ENCODE assay signal across 8 mouse cellular contexts in the genomic region with DNA sequence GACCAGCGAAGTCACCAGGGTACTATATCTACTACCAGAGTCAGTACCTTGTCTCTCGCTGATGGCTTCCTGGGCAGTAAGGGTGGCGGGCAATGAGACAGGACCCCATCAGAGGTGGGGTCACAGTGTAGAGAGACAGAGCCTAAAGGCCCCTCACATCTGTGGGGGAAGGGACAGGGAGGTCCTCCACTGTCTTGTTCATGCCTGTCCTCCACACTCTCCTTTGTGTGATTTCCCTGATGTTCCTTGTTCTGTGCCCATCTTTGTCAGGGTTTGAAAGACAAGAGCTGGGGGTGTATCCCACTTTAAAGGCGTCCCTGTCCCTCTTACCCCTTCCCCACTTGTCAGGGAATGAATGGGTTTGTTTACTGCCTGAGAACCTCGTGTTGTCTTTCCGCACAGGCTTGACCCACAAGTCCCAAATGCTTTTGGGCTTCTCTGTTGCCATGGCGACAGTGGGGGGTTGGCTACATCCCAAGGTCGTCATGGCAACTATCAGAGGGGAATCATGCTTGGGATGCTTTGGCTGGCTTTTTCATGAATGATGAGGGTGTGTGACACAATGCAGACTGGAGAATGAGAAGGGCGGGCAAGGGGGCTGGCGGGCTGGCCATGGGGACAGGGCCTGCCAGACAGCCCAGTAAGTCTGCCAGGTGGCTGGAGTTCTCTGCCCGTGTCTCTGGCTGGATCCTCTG. TPM values are rescaled to one million over a fixed set of nuclear protein-coding genes. Genes with fewer than 3 reads are reported as not detected.
DNase-seq lines count a peak whose midpoint lies in the region; ATAC-seq and TF ChIP-seq lines count a peak whose summit lies in the region.

No protein-coding gene starts in this region.

- H3K9me3 ChIP-seq in hindbrain, postnatal 0 days (ENCODE audit: low read length) = no peaks in the 10 kb centered on the region

- ATAC-seq in hindbrain, postnatal 0 days = peak; percentile 90
- ATAC-seq in erythroid progenitor cell, adult 5-6 weeks (replicated peaks; ENCODE audit: low FRiP score, poor library complexity, severe bottlenecking) = no peak

- intact Hi-C loops in left cerebral cortex, adult 2 months (cut with DNase I) = no loop called here

- 13% methylated on average over 11 of the region's 11 CpGs for WGBS in hindbrain, postnatal 0 days

- H3K36me3 ChIP-seq in hindbrain, postnatal 0 days (ENCODE audit: insufficient read depth, low read length) = peaks cover 16% of the 10 kb centered on the region; the same call in 1 of the 2 replicates

- peaks cover 9% of the 10 kb centered on the region for H3K4me1 ChIP-seq in cortical plate, adult 2 months (ENCODE audit: control insufficient read depth, insufficient read depth, low read length)
- H3K4me1 ChIP-seq in hindbrain, postnatal 0 days (ENCODE audit: insufficient read depth, low read length) = peaks cover 28% of the 10 kb centered on the region

- H3K4me2 ChIP-seq in hindbrain, postnatal 0 days (ENCODE audit: low read depth, low read length) = peak overlapping the region; percentile 58

- no peaks in the 10 kb centered on the region for H3K27me3 ChIP-seq in hindbrain, postnatal 0 days (ENCODE audit: insufficient read depth, low read length)

- no peak for TF ChIP-seq CTCF in cortical plate, adult 2 months (IDR thresholded peaks at IDR 0.05; ENCODE audit: extremely low read depth, insufficient read depth, low read length)
- no peak for TF ChIP-seq CTCF in hindbrain, postnatal 0 days (IDR thresholded peaks at IDR 0.05; ENCODE audit: low read depth)
- no peak for TF ChIP-seq CTCF in left cerebral cortex, adult 2 months (IDR thresholded peaks at IDR 0.05)

- DNase-seq in adipocyte (ENCODE audit: low spot score) = peak; percentile 54
- peak; percentile 78 to 83 for DNase-seq in gastrocnemius, adult 8-10 months (ENCODE audit: low spot score in 2 of 2)
- DNase-seq in hindbrain, postnatal 0 days (ENCODE audit: low spot score) = peak; percentile 95
- peak; percentile 77 for DNase-seq in left cerebral cortex, adult 2 months (ENCODE audit: extremely low spot score in 1 of 2, low spot score in 2 of 2)
- DNase-seq in lung, postnatal 4 days = peak; percentile 90 to 95
- peak; percentile 72 for DNase-seq in right cerebral cortex, postnatal 25 days

- H3K9ac ChIP-seq in hindbrain, postnatal 0 days (replicated peaks; ENCODE audit: low read length) = peak overlapping the region; percentile 50

- no peak for TF ChIP-seq POLR2A in cortical plate, adult 2 months (IDR thresholded peaks at IDR 0.05; ENCODE audit: extremely low read depth, insufficient read depth, low read length)

- peak overlapping the region; percentile 61 for H3K27ac ChIP-seq in cortical plate, adult 2 months (ENCODE audit: insufficient read depth, low read length)
- peak overlapping the region; percentile 84 for H3K27ac ChIP-seq in hindbrain, postnatal 0 days
- peak overlapping the region; percentile 45 for H3K27ac ChIP-seq in left cerebral cortex, adult 2 months

- H3K4me3 ChIP-seq in cortical plate, adult 2 months (ENCODE audit: insufficient read depth, low read length) = no peak overlapping the region
- H3K4me3 ChIP-seq in hindbrain, postnatal 0 days (ENCODE audit: low read length) = peak overlapping the region; percentile 30
- H3K4me3 ChIP-seq in left cerebral cortex, adult 2 months = no peak overlapping the region

RNA-seq across cellular contexts. Expression of gene Mafk, which starts 6.3 kb away (rescaled TPM):
- 7.6 and 7.9 TPM in 2 replicates for polyA plus RNA-seq in cortical plate, adult 2 months (2012; rRNA removed)
- 10 to 100 TPM; 15.2 to 21.2 (median 18.1) TPM for total RNA-seq in gastrocnemius, adult 8-10 months (2022)
- total RNA-seq in hindbrain, postnatal 0 days (2014; rRNA removed) = 12.9 and 13.1 TPM in 2 replicates
- 6.5 and 7.0 TPM in 2 replicates for polyA plus RNA-seq in hindbrain, postnatal 0 days (2015; fragmentation: Nextera tagmentation; extraction: Ambion mirVana)
- total RNA-seq in left cerebral cortex, adult 2 months (2021) = 10 to 100 TPM in 1 of 2 experiments, 1 to 10 TPM in 1; 8.9 to 11.5 TPM
- 36.5 and 36.8 TPM in 2 replicates for total RNA-seq in erythroid progenitor cell, adult 5-6 weeks (2015; ENCODE audit: low replicate concordance)
- 45.3 and 55.7 TPM in 2 replicates for total RNA-seq in erythroid progenitor cell, adult 5-6 weeks (2017; ENCODE audit: low replicate concordance)

RNA-seq across cellular contexts. Expression of gene Tmem184a, which starts 22.1 kb away (rescaled TPM):
- polyA plus RNA-seq in cortical plate, adult 2 months (2012; rRNA removed) = 0.04 and 0.21 TPM in 2 replicates
- total RNA-seq in gastrocnemius, adult 8-10 months (2022) = 1 to 10 TPM in 2 of 4 experiments, under 1 TPM in 2; 0.41 to 1.4 (median 0.88) TPM
- total RNA-seq in hindbrain, postnatal 0 days (2014; rRNA removed) = 0.04 and 0.31 TPM in 2 replicates
- polyA plus RNA-seq in hindbrain, postnatal 0 days (2015; fragmentation: Nextera tagmentation; extraction: Ambion mirVana) = 0.06 and 0.08 TPM in 2 replicates
- under 1 TPM; 0.58 to 0.63 TPM for total RNA-seq in left cerebral cortex, adult 2 months (2021)
- total RNA-seq in erythroid progenitor cell, adult 5-6 weeks (2015; ENCODE audit: low replicate concordance) = not detected in 2 replicates
- total RNA-seq in erythroid progenitor cell, adult 5-6 weeks (2017; ENCODE audit: low replicate concordance) = 0.13 TPM in 1 of 2 replicates, not detected in the other

RNA-seq across cellular contexts. Expression of gene Ints1, which starts 22.1 kb away (rescaled TPM):
- 66.5 and 68.5 TPM in 2 replicates for polyA plus RNA-seq in cortical plate, adult 2 months (2012; rRNA removed)
- 10 to 100 TPM; 29.3 to 37.0 (median 32.3) TPM for total RNA-seq in gastrocnemius, adult 8-10 months (2022)
- total RNA-seq in hindbrain, postnatal 0 days (2014; rRNA removed) = 126 and 158 TPM in 2 replicates
- 23.2 and 24.3 TPM in 2 replicates for polyA plus RNA-seq in hindbrain, postnatal 0 days (2015; fragmentation: Nextera tagmentation; extraction: Ambion mirVana)
- 100 to 1,000 TPM in 1 of 2 experiments, 10 to 100 TPM in 1; 91.9 to 102 TPM for total RNA-seq in left cerebral cortex, adult 2 months (2021)
- total RNA-seq in erythroid progenitor cell, adult 5-6 weeks (2015; ENCODE audit: low replicate concordance) = 46.5 and 59.1 TPM in 2 replicates
- total RNA-seq in erythroid progenitor cell, adult 5-6 weeks (2017; ENCODE audit: low replicate concordance) = 31.3 and 72.7 TPM in 2 replicates

RNA-seq across cellular contexts. Expression of gene Gm26938, which starts 28.6 kb away (rescaled TPM):
- polyA plus RNA-seq in cortical plate, adult 2 months (2012; rRNA removed) = not detected in 2 replicates
- not detected for total RNA-seq in gastrocnemius, adult 8-10 months (2022)
- not detected in 2 replicates for total RNA-seq in hindbrain, postnatal 0 days (2014; rRNA removed)
- polyA plus RNA-seq in hindbrain, postnatal 0 days (2015; fragmentation: Nextera tagmentation; extraction: Ambion mirVana) = not detected in 2 replicates
- not detected for total RNA-seq in left cerebral cortex, adult 2 months (2021)
- total RNA-seq in erythroid progenitor cell, adult 5-6 weeks (2015; ENCODE audit: low replicate concordance) = not detected in 2 replicates
- not detected in 2 replicates for total RNA-seq in erythroid progenitor cell, adult 5-6 weeks (2017; ENCODE audit: low replicate concordance)

RNA-seq across cellular contexts. Expression of gene Psmg3, which starts 29.1 kb away (rescaled TPM):
- 30.5 and 32.9 TPM in 2 replicates for polyA plus RNA-seq in cortical plate, adult 2 months (2012; rRNA removed)
- 10 to 100 TPM in 1 of 4 experiments, 1 to 10 TPM in 3; 7.8 to 10.4 (median 8.8) TPM for total RNA-seq in gastrocnemius, adult 8-10 months (2022)
- total RNA-seq in hindbrain, postnatal 0 days (2014; rRNA removed) = 23.6 and 26.1 TPM in 2 replicates
- polyA plus RNA-seq in hindbrain, postnatal 0 days (2015; fragmentation: Nextera tagmentation; extraction: Ambion mirVana) = 59.0 and 60.6 TPM in 2 replicates
- total RNA-seq in left cerebral cortex, adult 2 months (2021) = 10 to 100 TPM; 18.0 to 20.3 TPM
- 3.2 and 25.2 TPM in 2 replicates for total RNA-seq in erythroid progenitor cell, adult 5-6 weeks (2015; ENCODE audit: low replicate concordance)
- total RNA-seq in erythroid progenitor cell, adult 5-6 weeks (2017; ENCODE audit: low replicate concordance) = 5.3 and 15.7 TPM in 2 replicates
